Mouse (Mus musculus) left cerebral cortex, adult 11 months (tissue): ENCODE data around the gene Ice2.

Experiments
- DNase-seq: peaks from one replicate; pipeline ENCODE4 v3.0.0; 2022; ENCODE audit warnings: low spot score

The Ice2 gene

GRCm38 (mm10) chr9:69419476-69419875 is 21.8 kb downstream of the Ice2 start:
- no peak for DNase-seq

- no peak for DNase-seq
Measured at GRCm38 (mm10) chr9:69430531-69430930, 32.8 kb downstream of the Ice2 start.

DNA sequence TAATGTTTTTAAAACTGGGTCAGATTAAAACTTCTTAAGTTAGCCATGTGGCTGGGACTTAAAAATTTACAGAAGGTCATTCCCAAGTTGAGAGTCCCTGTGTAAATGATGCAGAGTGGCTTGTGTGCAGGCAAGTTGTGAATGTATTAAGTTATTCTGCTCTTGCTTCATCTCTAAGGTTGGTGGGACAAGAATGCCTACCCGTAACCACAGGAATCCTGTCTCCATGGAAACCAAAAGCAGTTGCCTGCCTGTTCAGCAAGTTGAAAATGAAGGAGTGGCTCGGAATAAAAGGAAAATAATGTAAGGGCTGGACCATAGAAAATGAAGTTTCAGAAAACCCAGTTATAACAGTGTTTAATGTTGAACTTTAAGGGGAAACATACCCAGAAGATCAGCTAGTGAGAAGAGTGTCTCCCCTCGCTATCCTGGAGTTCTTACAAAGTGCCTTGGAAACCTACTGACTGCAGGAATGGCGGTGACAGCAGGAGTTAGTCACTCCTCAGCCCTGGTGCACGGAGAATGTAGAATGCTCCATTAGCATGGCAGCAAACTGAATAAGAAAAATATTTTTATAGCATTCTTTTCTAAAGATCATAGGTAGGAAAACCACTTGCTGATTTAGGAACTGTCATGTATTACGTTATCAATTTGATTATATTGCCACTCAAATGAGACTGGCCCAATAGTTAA is 34.3 kb downstream of the Ice2 start:
- DNase-seq: no peak

DNA sequence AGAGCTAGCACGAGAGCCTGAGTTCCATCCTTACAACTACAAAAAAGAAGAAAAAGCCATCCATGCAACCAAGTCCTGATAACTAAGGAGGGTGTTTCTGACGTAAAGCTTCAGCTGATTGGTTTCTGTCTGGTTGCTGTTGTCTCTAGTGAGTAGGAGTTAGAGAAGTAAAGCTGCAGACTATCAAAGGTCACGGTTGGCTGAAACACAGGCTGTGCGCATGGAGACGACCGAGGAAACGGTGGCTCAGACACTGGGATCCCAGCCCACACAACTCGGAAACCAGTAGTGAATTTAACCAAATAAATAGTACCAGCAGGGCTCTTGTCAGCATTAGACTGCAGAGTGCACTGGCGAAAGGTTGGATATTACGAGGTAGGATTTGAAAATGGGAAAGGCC is 37.5 kb downstream of the Ice2 start:
- DNase-seq: no peak

DNA sequence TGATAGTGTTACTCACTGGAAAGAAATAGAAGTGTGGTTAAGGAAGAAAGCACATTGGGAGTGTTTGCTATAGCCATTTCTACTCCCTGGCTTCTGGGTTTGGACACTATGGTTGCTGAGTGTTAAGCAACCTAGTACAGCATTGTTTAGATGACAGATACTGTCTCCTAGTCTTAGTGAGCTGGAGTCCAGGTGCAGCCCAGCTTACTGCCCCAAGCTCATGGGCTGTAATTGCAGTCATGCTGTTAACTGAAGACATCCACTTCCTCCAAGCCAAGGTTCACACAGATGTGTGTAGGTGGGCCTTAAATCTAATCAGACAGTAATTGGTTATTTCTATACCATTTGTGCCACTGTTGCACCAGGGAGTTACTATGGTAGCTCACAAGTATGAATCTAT is 38.0 kb downstream of the Ice2 start:
- DNase-seq: no peak

DNA sequence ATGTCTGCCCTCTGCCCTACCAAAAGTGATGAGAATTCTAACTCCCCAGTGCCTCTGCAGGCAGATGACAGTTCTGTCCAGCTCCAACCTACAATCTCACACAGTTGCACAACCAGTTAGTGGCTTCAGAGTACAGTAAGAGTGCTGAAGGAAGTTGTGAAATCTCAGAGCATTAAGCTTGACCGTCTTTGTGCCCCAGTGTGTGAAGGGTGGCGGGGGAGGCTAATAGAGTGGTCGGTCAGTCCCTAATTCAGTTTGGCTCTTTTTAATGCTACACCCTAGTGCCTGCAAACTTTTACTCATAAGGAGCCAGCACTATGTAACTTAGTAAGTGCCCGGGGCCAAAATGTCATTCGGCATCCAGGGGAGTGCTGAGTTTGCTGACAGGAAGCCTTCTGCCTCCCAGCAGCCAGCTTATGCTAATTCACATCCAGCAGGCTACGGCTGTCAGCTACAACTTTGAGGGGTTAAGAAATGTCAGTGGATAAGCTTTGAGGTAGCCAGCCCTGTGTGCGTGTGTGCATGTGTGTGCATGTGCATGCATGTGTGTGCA is 42.2 kb downstream of the Ice2 start:
- DNase-seq: no peak

DNA sequence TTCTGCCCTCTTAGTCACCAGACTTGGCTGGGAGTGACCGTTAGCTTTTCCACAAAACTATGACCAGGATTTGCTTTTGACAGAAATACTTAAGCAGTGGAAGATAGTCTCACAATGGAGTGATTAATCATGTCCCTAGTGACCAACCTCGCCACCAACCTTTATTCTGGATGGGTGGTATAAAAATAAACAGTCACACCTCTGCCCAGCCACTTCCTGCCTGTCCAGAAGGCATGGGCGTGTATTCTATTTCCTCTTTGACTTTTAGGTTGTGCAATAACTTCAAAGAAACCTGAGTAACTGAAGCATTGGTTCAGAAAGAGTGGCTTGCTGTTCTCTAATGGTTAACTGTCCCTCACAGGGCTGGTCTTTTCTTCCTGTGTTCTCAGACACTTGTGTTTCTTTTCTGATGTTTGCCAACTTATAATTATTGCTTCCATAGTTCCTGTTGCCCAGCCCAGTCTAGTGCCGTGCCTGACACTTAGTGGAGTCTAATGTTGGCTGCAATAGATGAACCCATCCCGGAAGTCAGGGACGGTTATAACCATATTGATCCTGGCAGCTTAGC is 44.8 kb downstream of the Ice2 start:
- no peak for DNase-seq

- no peak for DNase-seq
Measured at GRCm38 (mm10) chr9:69443203-69443602, 45.5 kb downstream of the Ice2 start.

GRCm38 (mm10) chr9:69448801-69449200 is 51.1 kb downstream of the Ice2 start:
- no peak for DNase-seq

- DNase-seq: no peak
Measured at GRCm38 (mm10) chr9:69450636-69451035, 52.9 kb downstream of the Ice2 start.

GRCm38 (mm10) chr9:69451886-69452810 is 54.4 kb downstream of the Ice2 start:
- DNase-seq: no peak

- DNase-seq: no peak
Measured at GRCm38 (mm10) chr9:69453066-69453900, 55.6 kb downstream of the Ice2 start, which contains the start of gene Anxa2. TSS of gene Anxa2 (plus strand) at chr9:69453620.

GRCm38 (mm10) chr9:69453901-69454666 is 56.4 kb downstream of the Ice2 start:
- no peak for DNase-seq

- DNase-seq: no peak
Measured at GRCm38 (mm10) chr9:69454691-69455090, 57.0 kb downstream of the Ice2 start.

DNA sequence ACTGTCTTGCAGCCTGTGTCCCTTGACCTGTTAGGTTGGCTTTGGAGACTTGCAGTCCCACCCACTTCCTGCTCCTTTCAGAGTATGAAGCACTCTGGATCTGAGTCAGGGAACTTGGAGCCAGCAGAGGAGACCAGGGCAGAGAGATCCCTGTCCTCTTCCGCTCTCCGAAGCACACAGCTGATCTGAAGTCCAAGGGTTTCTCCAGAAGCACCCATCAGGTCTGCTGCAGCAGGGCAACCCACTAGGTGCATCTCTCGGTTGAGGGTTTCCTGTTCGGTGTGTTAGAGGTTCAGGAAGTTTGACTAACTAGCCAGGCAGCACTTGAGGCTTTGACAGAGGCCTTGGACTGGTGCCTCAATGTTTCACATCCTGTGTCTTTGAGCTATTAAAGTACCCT is 57.7 kb downstream of the Ice2 start:
- DNase-seq: no peak

GRCm38 (mm10) chr9:69456406-69457075 is 58.8 kb downstream of the Ice2 start:
- DNase-seq: no peak

GRCm38 (mm10) chr9:69457143-69457542 is 59.4 kb downstream of the Ice2 start:
- no peak for DNase-seq

GRCm38 (mm10) chr9:69457747-69458625 is 60.3 kb downstream of the Ice2 start:
- no peak for DNase-seq

GRCm38 (mm10) chr9:69458982-69459381 is 61.3 kb downstream of the Ice2 start:
- no peak for DNase-seq
